Mouse (Mus musculus): ENCODE data around the gene Ncstn. TPM values are rescaled to one million over a fixed set of nuclear protein-coding genes. Genes with fewer than 3 reads are reported as not detected.
A peak's percentile ranks its signal among the peaks of the same experiment; 100 is the strongest.

Gene Ncstn
- polyA plus RNA-seq, 1 experiment from 2014 or later: 75.3 TPM

DNA sequence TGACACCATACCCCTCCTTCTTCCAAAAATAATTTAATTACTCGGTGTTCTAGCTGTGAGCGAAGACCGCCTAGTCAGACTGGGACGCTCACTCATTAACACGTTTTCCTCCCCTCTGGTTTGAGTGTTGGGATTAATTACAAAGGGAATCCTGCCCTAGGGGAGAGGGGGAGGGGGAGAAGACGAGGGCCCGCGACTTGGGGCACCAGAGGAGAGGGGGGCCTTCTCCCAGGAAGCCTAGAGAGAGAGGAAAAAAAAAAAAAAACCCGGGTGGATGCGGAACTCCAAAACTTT is 54.8 kb downstream of the Ncstn start:
- H3K27ac ChIP-seq (ENCODE audit: low read depth, low read length): no peak overlapping the region
- DNase-seq (ENCODE audit: low spot score) (no peak), ATAC-seq (replicated peaks; ENCODE audit: low FRiP score) (no peak)
- H3K9me3 ChIP-seq (ENCODE audit: control insufficient read depth, low read length): no peaks in the 10 kb centered on the region
- H3K36me3 ChIP-seq (ENCODE audit: control insufficient read depth, insufficient read depth, low read length): no peaks in the 10 kb centered on the region
- peak overlapping the region; percentile 69; the same call in 1 of the 2 replicates for H3K9ac ChIP-seq (ENCODE audit: low read depth, low read length)
- WGBS: 36% methylated on average over 10 of the region's 10 CpGs
- peak overlapping the region; percentile 74 for H3K4me3 ChIP-seq (ENCODE audit: low read depth, low read length)
- peak overlapping the region; percentile 91 for H3K4me2 ChIP-seq
- H3K27me3 ChIP-seq (replicated peaks; ENCODE audit: control insufficient read depth, insufficient read depth, low read length): no peaks in the 10 kb centered on the region
- peaks cover 13% of the 10 kb centered on the region for H3K4me1 ChIP-seq (replicated peaks; ENCODE audit: control insufficient read depth, insufficient read depth, low read length)

DNA sequence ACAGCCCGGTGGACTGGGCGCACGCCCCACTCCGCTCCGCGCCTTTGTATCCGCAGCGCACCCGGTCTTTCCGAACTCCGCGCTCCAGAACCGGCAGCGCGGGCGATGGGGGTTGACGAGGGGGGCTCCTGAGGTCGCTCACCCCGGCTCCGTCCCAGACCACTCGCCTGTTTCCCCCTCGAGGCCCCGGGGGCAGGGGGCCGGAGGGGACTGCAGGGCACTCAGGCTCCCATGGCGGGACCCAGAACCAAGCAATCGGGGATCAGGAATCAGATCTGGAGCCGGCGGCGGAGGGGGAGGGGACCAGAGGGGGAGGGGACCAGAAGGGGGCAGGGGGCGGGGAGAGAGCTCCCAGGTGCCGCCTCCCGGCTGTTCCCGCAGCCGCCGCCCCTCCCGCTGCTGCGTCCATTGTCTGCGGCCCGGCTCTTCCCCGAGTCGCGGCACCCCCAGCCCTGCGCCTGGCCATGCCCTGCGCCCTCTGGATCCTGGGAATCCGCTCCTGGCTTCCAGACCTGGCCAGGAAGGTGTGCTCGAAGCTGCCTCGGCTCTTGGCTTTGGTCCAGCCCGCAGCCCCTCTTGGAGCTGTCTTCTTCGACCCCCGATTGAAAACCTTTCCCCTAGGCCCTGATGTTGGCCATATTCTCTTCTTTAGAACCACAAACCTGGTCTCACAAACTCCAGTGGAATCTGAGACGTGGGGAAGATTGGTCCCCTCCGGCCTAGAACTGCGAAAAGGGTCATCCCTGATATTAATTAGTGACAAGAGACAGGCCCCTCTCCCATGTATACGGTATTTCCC is 55.4 kb downstream of the Ncstn start:
- Histone ChIP-seq H3K9ac (ENCODE audit: low read depth, low read length) (peak overlapping the region; percentile 76), H3K4me2 (peak overlapping the region; percentile 91), H3K36me3 (ENCODE audit: control insufficient read depth, insufficient read depth, low read length) (no peaks in the 10 kb centered on the region), H3K9me3 (ENCODE audit: control insufficient read depth, low read length) (no peaks in the 10 kb centered on the region), H3K4me1 (replicated peaks; ENCODE audit: control insufficient read depth, insufficient read depth, low read length) (peaks cover 13% of the 10 kb centered on the region), H3K27me3 (replicated peaks; ENCODE audit: control insufficient read depth, insufficient read depth, low read length) (no peaks in the 10 kb centered on the region), H3K4me3 (ENCODE audit: low read depth, low read length) (peak overlapping the region; percentile 74), H3K27ac (ENCODE audit: low read depth, low read length) (peak overlapping the region; percentile 68; the same call in 1 of the 2 replicates)
- ATAC-seq (replicated peaks; ENCODE audit: low FRiP score): peak; percentile 86
- 2% methylated on average over 46 of the region's 54 CpGs for WGBS
- DNase-seq (ENCODE audit: low spot score): peak; percentile 93

GRCm38 (mm10) chr1:172026201-172026901 is 56.2 kb downstream of the Ncstn start:
- H3K9me3 ChIP-seq (ENCODE audit: control insufficient read depth, low read length): no peaks in the 10 kb centered on the region
- peak overlapping the region; percentile 68; the same call in 1 of the 2 replicates for H3K27ac ChIP-seq (ENCODE audit: low read depth, low read length)
- peak overlapping the region; percentile 74 for H3K4me3 ChIP-seq (ENCODE audit: low read depth, low read length)
- peak overlapping the region; percentile 91 for H3K4me2 ChIP-seq
- DNase-seq (ENCODE audit: low spot score): no peak
- ATAC-seq (replicated peaks; ENCODE audit: low FRiP score): peak; percentile 39
- 9% methylated on average over 23 of the region's 23 CpGs for WGBS
- no peaks in the 10 kb centered on the region for H3K36me3 ChIP-seq (ENCODE audit: control insufficient read depth, insufficient read depth, low read length)
- H3K9ac ChIP-seq (ENCODE audit: low read depth, low read length): peak overlapping the region; percentile 76
- H3K27me3 ChIP-seq (replicated peaks; ENCODE audit: control insufficient read depth, insufficient read depth, low read length): no peaks in the 10 kb centered on the region
- peaks cover 13% of the 10 kb centered on the region for H3K4me1 ChIP-seq (replicated peaks; ENCODE audit: control insufficient read depth, insufficient read depth, low read length)

- DNase-seq (ENCODE audit: low spot score) (no peak), ATAC-seq (replicated peaks; ENCODE audit: low FRiP score) (no peak)
- Histone ChIP-seq H3K4me1 (replicated peaks; ENCODE audit: control insufficient read depth, insufficient read depth, low read length) (peaks cover 13% of the 10 kb centered on the region), H3K27ac (ENCODE audit: low read depth, low read length) (no peak overlapping the region), H3K9me3 (ENCODE audit: control insufficient read depth, low read length) (no peaks in the 10 kb centered on the region), H3K9ac (ENCODE audit: low read depth, low read length) (no peak overlapping the region), H3K4me2 (peak overlapping the region; percentile 91), H3K36me3 (ENCODE audit: control insufficient read depth, insufficient read depth, low read length) (no peaks in the 10 kb centered on the region; the same call in 1 of the 2 replicates), H3K4me3 (ENCODE audit: low read depth, low read length) (peak overlapping the region; percentile 12; the same call in 1 of the 2 replicates), H3K27me3 (replicated peaks; ENCODE audit: control insufficient read depth, insufficient read depth, low read length) (no peaks in the 10 kb centered on the region)
- 70% methylated on average over 8 of the region's 8 CpGs for WGBS
These were observed 57.2 kb downstream of the Ncstn start for GRCm38 (mm10) chr1:172025201-172025904.

GRCm38 (mm10) chr1:172024140-172024895 is 58.3 kb downstream of the Ncstn start:
- H3K4me3 ChIP-seq (ENCODE audit: low read depth, low read length): no peak overlapping the region
- H3K9me3 ChIP-seq (ENCODE audit: control insufficient read depth, low read length): no peaks in the 10 kb centered on the region
- H3K27me3 ChIP-seq (replicated peaks; ENCODE audit: control insufficient read depth, insufficient read depth, low read length): no peaks in the 10 kb centered on the region
- no peaks in the 10 kb centered on the region; the same call in 1 of the 2 replicates for H3K36me3 ChIP-seq (ENCODE audit: control insufficient read depth, insufficient read depth, low read length)
- no peak for ATAC-seq (replicated peaks; ENCODE audit: low FRiP score)
- H3K4me1 ChIP-seq (replicated peaks; ENCODE audit: control insufficient read depth, insufficient read depth, low read length): peaks cover 13% of the 10 kb centered on the region
- 63% methylated on average over 9 of the region's 9 CpGs for WGBS
- H3K27ac ChIP-seq (ENCODE audit: low read depth, low read length): no peak overlapping the region
- H3K4me2 ChIP-seq: no peak overlapping the region
- DNase-seq (ENCODE audit: low spot score): no peak
- H3K9ac ChIP-seq (ENCODE audit: low read depth, low read length): no peak overlapping the region

- no peak overlapping the region for H3K9ac ChIP-seq (ENCODE audit: low read depth, low read length)
- peaks cover 4% of the 10 kb centered on the region; the same call in 1 of the 2 replicates for H3K4me1 ChIP-seq (replicated peaks; ENCODE audit: control insufficient read depth, insufficient read depth, low read length)
- no peak overlapping the region for H3K27ac ChIP-seq (ENCODE audit: low read depth, low read length)
- no peaks in the 10 kb centered on the region for H3K9me3 ChIP-seq (ENCODE audit: control insufficient read depth, low read length)
- DNase-seq (ENCODE audit: low spot score): no peak
- H3K4me3 ChIP-seq (ENCODE audit: low read depth, low read length): no peak overlapping the region
- H3K36me3 ChIP-seq (ENCODE audit: control insufficient read depth, insufficient read depth, low read length): no peaks in the 10 kb centered on the region; the same call in 1 of the 2 replicates
- no peaks in the 10 kb centered on the region for H3K27me3 ChIP-seq (replicated peaks; ENCODE audit: control insufficient read depth, insufficient read depth, low read length)
- WGBS: 77% methylated on average over 10 of the region's 10 CpGs
- H3K4me2 ChIP-seq: no peak overlapping the region
- no peak for ATAC-seq (replicated peaks; ENCODE audit: low FRiP score)
These were observed 62.6 kb downstream of the Ncstn start for GRCm38 (mm10) chr1:172019863-172020521.

- Histone ChIP-seq H3K27me3 (replicated peaks; ENCODE audit: control insufficient read depth, insufficient read depth, low read length) (no peaks in the 10 kb centered on the region), H3K27ac (ENCODE audit: low read depth, low read length) (no peak overlapping the region), H3K9me3 (ENCODE audit: control insufficient read depth, low read length) (no peaks in the 10 kb centered on the region), H3K4me3 (ENCODE audit: low read depth, low read length) (no peak overlapping the region), H3K4me2 (no peak overlapping the region), H3K36me3 (ENCODE audit: control insufficient read depth, insufficient read depth, low read length) (no peaks in the 10 kb centered on the region; the same call in 1 of the 2 replicates), H3K4me1 (replicated peaks; ENCODE audit: control insufficient read depth, insufficient read depth, low read length) (peaks cover 4% of the 10 kb centered on the region; the same call in 1 of the 2 replicates), H3K9ac (ENCODE audit: low read depth, low read length) (no peak overlapping the region)
- ATAC-seq (replicated peaks; ENCODE audit: low FRiP score) (0 out of 2 replicates have a peak, but pooled peaks have one; percentile 13), DNase-seq (ENCODE audit: low spot score) (no peak)
- 87% methylated on average over 4 of the region's 4 CpGs for WGBS
These were observed 63.3 kb downstream of the Ncstn start for GRCm38 (mm10) chr1:172019339-172019738.
